Mouse (Mus musculus): Measurements from ENCODE around the gene Ern1.
"Not testable (repeated sequence)": the region's sequence is repeated elsewhere in the genome, so short reads cannot be mapped to it uniquely, and the experiment has no call there.

Ern1 gene

GRCm38 (mm10) chr11:106481651-106482050, 6.0 kb downstream of the Ern1 start:
- DNase-seq (ENCODE audit: low spot score): no peak

DNA sequence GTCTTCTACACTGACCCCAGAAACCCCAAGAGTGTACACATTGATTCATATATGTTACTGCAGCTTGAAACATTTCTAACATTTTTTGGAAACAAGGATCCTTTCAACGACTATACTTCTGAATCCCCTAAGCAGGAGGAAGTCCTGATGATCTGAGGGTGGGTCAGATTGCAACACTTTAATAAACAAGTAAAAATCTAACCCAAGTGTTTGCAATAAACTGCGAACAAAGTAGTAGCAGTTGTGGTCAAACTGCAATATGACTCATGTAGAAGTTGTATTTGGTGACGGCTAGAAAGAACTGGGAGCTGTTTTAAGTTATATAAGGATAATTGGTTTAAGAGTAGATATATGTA, 7.1 kb downstream of the Ern1 start:
- no peak for DNase-seq (ENCODE audit: low spot score)

DNA sequence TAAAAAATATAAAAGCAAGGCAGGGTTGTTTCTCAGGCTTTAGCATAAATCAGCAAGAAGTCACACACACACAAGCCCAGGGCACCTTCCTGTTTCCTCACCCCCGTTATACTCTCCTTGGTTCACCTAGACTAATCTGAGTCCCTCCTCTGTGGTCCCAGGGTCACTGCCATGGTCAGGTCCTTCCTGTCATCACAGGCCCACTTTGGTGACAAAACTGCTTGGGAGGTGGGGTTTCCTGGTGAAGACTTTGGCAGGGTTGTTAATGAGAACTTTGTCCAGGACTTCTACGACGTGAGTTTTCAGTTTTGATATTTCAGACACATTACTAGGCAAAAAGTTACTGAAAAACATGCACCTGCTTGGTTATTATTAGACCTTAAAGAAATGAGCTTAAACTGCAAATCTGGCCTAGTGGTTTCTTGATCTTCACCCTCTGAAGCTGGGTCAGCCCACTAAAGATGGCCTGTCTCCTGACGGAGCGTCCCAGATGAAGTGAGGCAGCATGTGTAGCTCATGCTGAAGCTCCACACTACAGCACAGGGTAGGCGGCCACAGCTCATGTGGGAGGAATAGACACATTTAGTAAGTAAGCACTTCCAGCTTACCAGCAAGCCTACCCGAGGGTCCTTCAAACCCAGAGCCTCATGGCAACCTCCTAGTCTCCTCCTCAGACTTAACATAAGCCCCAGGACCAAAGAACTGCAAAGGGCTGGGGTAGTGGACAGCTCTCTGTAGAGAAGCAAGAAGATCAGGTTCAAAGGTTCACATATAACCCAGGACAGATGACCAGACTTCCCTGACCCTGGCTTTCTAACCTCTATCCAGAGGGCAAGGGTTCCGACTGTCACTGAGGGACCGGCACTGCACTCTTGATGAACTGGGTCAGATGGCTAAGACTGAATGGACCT, 7.8 kb downstream of the Ern1 start:
- no peak for DNase-seq (ENCODE audit: low spot score)

DNA sequence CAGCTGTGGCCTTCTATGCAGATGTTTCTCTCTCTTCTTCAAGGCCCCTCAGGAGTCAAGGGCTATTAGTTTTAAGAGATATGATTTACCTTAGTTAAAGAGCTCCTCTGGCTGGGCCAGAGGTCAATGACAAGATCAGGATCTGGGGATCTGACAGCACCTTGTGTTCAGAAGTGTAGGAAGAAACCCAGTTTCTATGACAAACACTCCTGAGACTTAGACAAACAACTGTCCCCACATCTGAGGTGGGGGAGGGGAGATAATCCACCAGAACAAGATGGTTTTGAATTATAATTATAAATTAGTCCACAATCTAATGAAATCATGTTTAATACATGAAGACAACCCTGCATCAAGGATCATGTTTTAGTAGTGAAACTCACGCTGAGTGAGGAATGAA, 8.9 kb downstream of the Ern1 start:
- DNase-seq (ENCODE audit: low spot score): no peak

GRCm38 (mm10) chr11:106477505-106478160, 10.0 kb downstream of the Ern1 start:
- no peak for DNase-seq (ENCODE audit: low spot score)

GRCm38 (mm10) chr11:106475309-106475708, 12.3 kb downstream of the Ern1 start:
- DNase-seq (ENCODE audit: low spot score): no peak

- no peak for DNase-seq (ENCODE audit: low spot score)
Observed at GRCm38 (mm10) chr11:106471629-106472028, 16.0 kb downstream of the Ern1 start.

- no peak for DNase-seq (ENCODE audit: low spot score)
Observed at GRCm38 (mm10) chr11:106468509-106468908, 19.1 kb downstream of the Ern1 start.

- DNase-seq (ENCODE audit: low spot score): no peak
Observed at GRCm38 (mm10) chr11:106465932-106466331, 21.7 kb downstream of the Ern1 start.

DNA sequence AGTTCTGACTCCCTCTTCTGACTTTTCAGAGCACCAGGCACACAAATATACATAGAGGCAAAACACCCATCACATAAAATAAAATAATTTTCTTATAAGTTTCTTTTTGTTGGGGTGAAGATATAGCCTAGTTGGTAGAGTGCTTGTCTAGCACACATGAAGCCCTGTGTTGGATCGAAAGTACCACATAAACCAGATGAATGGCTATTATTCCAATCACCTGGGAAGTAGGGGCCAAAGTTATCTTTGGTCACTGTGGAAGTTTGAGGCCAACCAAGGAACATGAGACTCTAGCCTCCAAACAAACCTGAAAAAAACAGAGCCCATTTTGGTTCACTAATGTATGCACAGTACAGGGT, 22.1 kb downstream of the Ern1 start:
- no peak for DNase-seq (ENCODE audit: low spot score)

GRCm38 (mm10) chr11:106464681-106465544, 22.7 kb downstream of the Ern1 start:
- DNase-seq (ENCODE audit: low spot score): no peak

GRCm38 (mm10) chr11:106463845-106464244, 23.8 kb downstream of the Ern1 start:
- DNase-seq (ENCODE audit: low spot score): no peak

DNA sequence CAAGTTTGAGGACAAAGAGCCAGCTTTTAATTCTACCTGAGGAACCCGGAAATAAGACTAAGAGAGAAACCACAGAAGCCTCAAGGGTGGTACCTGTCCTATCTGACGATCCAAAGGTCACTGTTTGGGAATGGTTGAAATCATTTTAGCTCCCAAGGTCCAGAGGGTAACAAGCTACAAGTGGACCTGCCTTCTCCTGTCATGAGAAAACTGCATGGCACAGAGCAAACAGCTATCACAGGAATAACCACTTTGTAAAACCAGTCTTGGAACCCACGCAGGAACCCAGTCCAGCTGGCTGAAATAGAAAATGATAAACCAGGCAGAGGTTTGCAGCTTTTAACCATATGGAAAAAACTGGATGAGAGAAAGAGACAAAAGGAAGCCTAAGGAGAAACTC, 25.3 kb downstream of the Ern1 start:
- DNase-seq (ENCODE audit: low spot score): no peak

DNA sequence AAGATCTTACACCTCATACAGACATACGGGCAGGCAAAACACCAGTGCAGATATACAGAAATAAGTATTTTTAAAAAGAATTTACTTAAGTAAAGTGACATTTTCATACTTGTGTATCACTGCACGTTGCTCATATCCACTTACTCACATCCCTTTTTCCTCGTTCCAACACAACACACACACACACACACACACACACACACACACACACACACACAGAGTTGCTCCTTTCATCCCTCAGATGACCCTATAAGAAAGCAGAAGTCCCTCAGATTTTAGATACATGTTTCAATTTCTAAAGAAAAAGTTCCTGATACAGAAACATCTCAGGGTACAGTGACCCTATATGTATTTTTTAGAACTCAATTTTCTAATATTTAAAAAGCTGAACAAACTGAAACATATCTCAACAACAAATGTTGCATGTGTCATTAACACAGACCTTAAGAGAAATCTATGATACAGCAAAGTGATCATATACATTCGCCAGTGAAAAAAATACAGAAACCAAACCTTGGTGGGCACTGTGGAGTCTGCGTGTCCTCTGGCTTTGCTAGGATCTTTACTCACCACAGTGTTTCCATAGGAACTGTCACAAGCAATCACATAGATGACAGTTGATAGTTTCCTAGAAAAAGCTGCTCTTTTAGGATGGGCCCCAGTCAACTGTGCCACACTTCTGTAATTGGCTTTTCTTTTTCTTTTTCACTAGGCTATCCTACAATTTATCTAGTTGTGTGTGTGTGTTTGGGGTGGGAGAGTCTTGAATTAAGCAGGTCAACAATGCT, 26.3 kb downstream of the Ern1 start:
- no peak for DNase-seq (ENCODE audit: low spot score)

GRCm38 (mm10) chr11:106460671-106461070, 27.0 kb downstream of the Ern1 start:
- no peak for DNase-seq (ENCODE audit: low spot score)

- no peak for DNase-seq (ENCODE audit: low spot score)
Observed at GRCm38 (mm10) chr11:106458540-106458939, 29.1 kb downstream of the Ern1 start.

- no peak for DNase-seq (ENCODE audit: low spot score)
Observed at GRCm38 (mm10) chr11:106443646-106444045, 44.0 kb downstream of the Ern1 start.

DNA sequence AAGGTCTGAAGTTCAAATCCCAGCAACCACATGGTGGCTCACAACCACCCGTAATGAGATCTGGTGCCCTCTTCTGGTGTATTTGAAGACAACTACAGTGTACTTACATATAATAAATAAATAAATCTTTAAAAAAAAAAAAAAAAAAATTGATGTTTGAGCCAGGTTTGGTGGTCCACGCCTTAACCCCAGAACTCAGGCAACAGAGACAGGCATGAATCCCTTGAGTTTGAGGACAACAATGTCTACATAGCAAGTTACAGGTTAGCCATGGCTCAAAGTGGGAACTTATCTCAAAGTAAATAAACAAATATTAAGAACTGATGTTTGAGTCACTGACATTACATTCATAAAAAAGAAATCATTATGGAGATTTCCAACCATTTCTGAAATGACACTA, 45.1 kb downstream of the Ern1 start:
- not testable (repeated sequence) for DNase-seq (ENCODE audit: low spot score)

- no peak for DNase-seq (ENCODE audit: low spot score)
Observed at GRCm38 (mm10) chr11:106440318-106440717, 47.3 kb downstream of the Ern1 start.

DNA sequence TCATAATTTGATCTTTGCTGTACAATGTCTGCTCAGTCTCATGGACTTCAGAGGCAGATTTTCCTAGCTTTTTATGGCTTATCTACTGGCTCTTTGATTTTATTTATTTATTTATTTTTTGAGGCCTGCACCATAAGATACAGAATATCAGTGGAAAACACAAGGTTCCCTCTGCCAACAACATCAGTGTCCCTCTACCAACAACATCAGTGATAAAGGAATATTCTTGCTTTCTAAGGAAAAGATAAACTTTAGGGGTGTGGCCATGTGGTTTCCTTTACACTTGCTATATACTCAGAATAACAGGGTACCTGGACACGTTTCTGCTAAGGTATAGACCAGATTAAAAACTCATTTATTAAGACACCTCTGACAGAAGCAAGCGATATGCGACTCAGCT, 48.3 kb downstream of the Ern1 start:
- DNase-seq (ENCODE audit: low spot score): no peak

DNA sequence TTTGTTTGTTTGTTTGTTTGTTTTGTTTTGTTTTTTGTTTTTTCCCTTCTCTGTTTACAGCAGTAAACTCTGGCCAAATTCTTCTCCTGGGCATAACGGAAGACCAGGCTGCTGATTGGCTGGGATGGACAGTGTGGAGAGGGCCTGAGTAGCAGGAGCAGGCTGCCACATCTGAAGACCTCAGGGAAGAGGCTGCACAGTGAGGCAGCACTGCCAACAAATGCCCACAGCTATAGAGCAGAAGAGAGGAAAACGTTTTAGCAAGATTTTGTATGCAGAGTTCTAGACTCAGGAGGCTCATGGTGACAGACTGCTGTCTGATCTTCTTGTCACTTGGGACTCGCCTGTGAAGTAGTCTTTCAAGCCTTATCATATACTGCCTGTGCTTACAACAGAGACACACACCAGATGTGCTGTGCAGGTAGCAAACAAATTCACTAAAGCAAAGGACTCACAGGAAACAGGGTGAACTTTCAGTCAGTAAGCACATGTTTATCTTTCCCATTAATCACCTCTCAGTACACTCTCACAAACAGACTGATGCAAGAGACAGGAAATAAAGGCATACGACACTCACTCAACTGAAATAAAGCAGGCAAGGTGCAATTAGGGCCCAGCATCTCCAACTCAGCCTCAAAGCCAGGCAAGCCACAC, 49.0 kb downstream of the Ern1 start:
- DNase-seq (ENCODE audit: low spot score): no peak
